Comparison of ENCODE assay signal across 9 mouse cellular contexts in genomic region chr15:86362306-86363150, GRCm38 (mm10).
DNase-seq lines count a peak whose midpoint lies in the region; ATAC-seq and TF ChIP-seq lines count a peak whose summit lies in the region.
"Had no signal": no experiment of that assay in that cellular context is flagged by ENCODE, and none has a peak within 500 bp of the region (broad histone marks: within the 10 kb centered on the region; RNA-seq: fewer than 3 reads in every experiment).

No protein-coding gene starts in this region.

- TF ChIP-seq CTCF in layer of hippocampus, adult 2 months (conservative IDR thresholded peaks at IDR 0.05) = no peak
- TF ChIP-seq CTCF in liver, postnatal 0 days (IDR thresholded peaks at IDR 0.05; ENCODE audit: low read depth) = no peak

- H3K4me3 ChIP-seq in layer of hippocampus, adult 2 months = no peak overlapping the region
- no peak overlapping the region for H3K4me3 ChIP-seq in liver, postnatal 0 days (ENCODE audit: low read depth, low read length)
- H3K4me3 ChIP-seq: neural tube, embryonic 12.5 days had no signal

- 74% methylated on average over 10 of the region's 10 CpGs for WGBS in liver, postnatal 0 days (ENCODE audit: insufficient replicate concordance)

- no peak for TF ChIP-seq EP300 in liver, postnatal 0 days (IDR thresholded peaks at IDR 0.05; ENCODE audit: low read depth)

- H3K9me3 ChIP-seq in liver, postnatal 0 days (ENCODE audit: low read length) = no peaks in the 10 kb centered on the region
- H3K9me3 ChIP-seq: neural tube, embryonic 12.5 days had no signal

- peaks cover 6% of the 10 kb centered on the region; the same call in 1 of the 2 replicates for H3K4me1 ChIP-seq in liver, postnatal 0 days (ENCODE audit: insufficient read depth)

- no peak overlapping the region for H3K4me2 ChIP-seq in liver, postnatal 0 days (ENCODE audit: low read depth, low read length)
- H3K4me2 ChIP-seq: neural tube, embryonic 12.5 days had no signal

- no peaks in the 10 kb centered on the region for H3K27me3 ChIP-seq in liver, postnatal 0 days (ENCODE audit: insufficient read depth, low read length)
- H3K27me3 ChIP-seq: neural tube, embryonic 12.5 days had no signal

- ATAC-seq in liver, postnatal 0 days = no peak

- H3K36me3 ChIP-seq in liver, postnatal 0 days (replicated peaks; ENCODE audit: insufficient read depth, low read length) = 0 out of 2 replicates have a peak, but pooled peaks cover 2% of the 10 kb centered on the region
- H3K36me3 ChIP-seq: neural tube, embryonic 12.5 days had no signal

- peak; percentile 29 for DNase-seq in adrenal gland, postnatal 14 days
- no peak for DNase-seq in adrenal gland, postnatal 25 days
- peak; percentile 75 to 77 for DNase-seq in cerebellum, postnatal 36 days
- peak in 1 of 2 experiments; percentile 54 for DNase-seq in layer of hippocampus, adult 2 months (ENCODE audit: low spot score in 2 of 2)
- peak; percentile 44 for DNase-seq in right cerebral cortex, postnatal 14 days
- DNase-seq in urinary bladder, postnatal 10 days (ENCODE audit: low spot score) = no peak
- DNase-seq in gastrocnemius, postnatal 25 days = no peak
- no peak for DNase-seq in liver, postnatal 0 days

- H3K27ac ChIP-seq in layer of hippocampus, adult 2 months = peak overlapping the region; percentile 97
- H3K27ac ChIP-seq in liver, postnatal 0 days (ENCODE audit: low read depth) = no peak overlapping the region; the same call in 1 of the 2 replicates
- H3K27ac ChIP-seq: neural tube, embryonic 12.5 days had no signal

- H3K9ac ChIP-seq in liver, postnatal 0 days (replicated peaks) = no peak overlapping the region
- H3K9ac ChIP-seq: neural tube, embryonic 12.5 days had no signal

Comparison
In these comparisons a context has a peak if more than half of its experiments do, and no peak if none do; other contexts are left out.
1. DNase-seq: peak in adrenal gland, postnatal 14 days (single experiment), cerebellum, postnatal 36 days (2 of 2) and right cerebral cortex, postnatal 14 days (single experiment); none in adrenal gland, postnatal 25 days (single experiment), urinary bladder, postnatal 10 days (single experiment), gastrocnemius, postnatal 25 days (single experiment) and liver, postnatal 0 days (single experiment).